9 mouse cellular contexts compared by ENCODE assay signal in genomic region chr2:109693178-109694115, GRCm38 (mm10). TPM values are rescaled to one million over a fixed set of nuclear protein-coding genes. Genes with fewer than 3 reads are reported as not detected.
A peak's percentile ranks its signal among the peaks of the same experiment; 100 is the strongest.
DNase-seq lines count a peak whose midpoint lies in the region; ATAC-seq and TF ChIP-seq lines count a peak whose summit lies in the region.
"Had no signal": no experiment of that assay in that cellular context is flagged by ENCODE, and none has a peak within 500 bp of the region (broad histone marks: within the 10 kb centered on the region; RNA-seq: fewer than 3 reads in every experiment).

No protein-coding gene starts in this region.

- no peaks in the 10 kb centered on the region for H3K4me1 ChIP-seq in intestine, postnatal 0 days (replicated peaks; ENCODE audit: control insufficient read depth, insufficient read depth, low read length)
- H3K4me1 ChIP-seq in midbrain, postnatal 0 days (ENCODE audit: insufficient read depth, low read length), result no peaks in the 10 kb centered on the region

- H3K36me3 ChIP-seq in intestine, postnatal 0 days (ENCODE audit: control insufficient read depth, insufficient read depth), result no peaks in the 10 kb centered on the region
- H3K36me3 ChIP-seq in midbrain, postnatal 0 days (ENCODE audit: insufficient read depth, low read length), result no peaks in the 10 kb centered on the region

- peak overlapping the region; percentile 48 for H3K4me3 ChIP-seq in intestine, postnatal 0 days (ENCODE audit: low read depth, low read length)
- peak overlapping the region; percentile 60 for H3K4me3 ChIP-seq in midbrain, postnatal 0 days (ENCODE audit: low read depth, low read length)

- peaks cover 35% of the 10 kb centered on the region for H3K27me3 ChIP-seq in intestine, postnatal 0 days (replicated peaks; ENCODE audit: control insufficient read depth, insufficient read depth, low read length)
- H3K27me3 ChIP-seq in midbrain, postnatal 0 days (ENCODE audit: insufficient read depth, low read length), result no peaks in the 10 kb centered on the region

- no peak overlapping the region for H3K27ac ChIP-seq in intestine, postnatal 0 days (ENCODE audit: low read depth, low read length)
- H3K27ac ChIP-seq in midbrain, postnatal 0 days (ENCODE audit: low read depth, low read length), result no peak overlapping the region

- ATAC-seq in intestine, postnatal 0 days, result no peak
- ATAC-seq in midbrain, postnatal 0 days (ENCODE audit: low FRiP score), result peak; percentile 75
- no peak for ATAC-seq in CD4-positive, CD25-positive, alpha-beta regulatory T cell, adult 4 months

- intact Hi-C loops in gastrocnemius, postnatal 36 days (cut with DNase I), result loop anchor here (5.0 to 10.0 kb wide), 2 partner anchors 816 to 1009 kb away; no protein-coding TSS in a partner anchor

- peak overlapping the region; percentile 64 for H3K4me2 ChIP-seq in intestine, postnatal 0 days (replicated peaks; ENCODE audit: low read depth)
- H3K4me2 ChIP-seq in midbrain, postnatal 0 days (ENCODE audit: low read depth, low read length, poor library complexity, severe bottlenecking), result peak overlapping the region; percentile 62

- under 1% methylated on average over 67 of the region's 67 CpGs for WGBS in intestine, postnatal 0 days
- WGBS in midbrain, postnatal 0 days, result under 1% methylated on average over 66 of the region's 67 CpGs

- H3K9ac ChIP-seq in intestine, postnatal 0 days (ENCODE audit: low read depth, low read length), result no peak overlapping the region
- peak overlapping the region; percentile 48 for H3K9ac ChIP-seq in midbrain, postnatal 0 days (replicated peaks; ENCODE audit: low read length, poor library complexity, severe bottlenecking)

- DNase-seq in gastrocnemius, adult 18-20 months (ENCODE audit: low spot score), result peak; percentile 4
- DNase-seq in gastrocnemius, adult 8-10 months (ENCODE audit: low spot score in 2 of 2), result no peak
- DNase-seq in cerebellum, adult 9-10 months, result peak; percentile 63
- DNase-seq in gastrocnemius, postnatal 36 days, result peak; percentile 9 to 19
- DNase-seq in liver, result peak; percentile 38
- peak; percentile 71 for DNase-seq in midbrain, postnatal 0 days (ENCODE audit: low spot score)

- H3K9me3 ChIP-seq in intestine, postnatal 0 days (ENCODE audit: control insufficient read depth), result no peaks in the 10 kb centered on the region
- H3K9me3 ChIP-seq in midbrain, postnatal 0 days (ENCODE audit: low read length), result no peaks in the 10 kb centered on the region

- peak; percentile 4; the same call in 1 of the 2 replicates for TF ChIP-seq CTCF in intestine, postnatal 0 days (IDR thresholded peaks at IDR 0.05; ENCODE audit: low read depth)
- TF ChIP-seq CTCF in midbrain, postnatal 0 days (IDR thresholded peaks at IDR 0.05), result no peak; the same call in 1 of the 2 replicates

RNA-seq across cellular contexts. Expression of gene Bdnf, which starts 18.9 kb away (rescaled TPM):
- under 1 TPM; 0.25 to 0.33 TPM for total RNA-seq in gastrocnemius, adult 18-20 months (2021)
- 1 to 10 TPM in 1 of 4 experiments, under 1 TPM in 3; 0.16 to 1.0 (median 0.59) TPM for total RNA-seq in gastrocnemius, adult 8-10 months (2022)
- under 1 TPM; 0.44 to 0.94 TPM for total RNA-seq in gastrocnemius, postnatal 36 days (2021)
- 1.6 and 1.7 TPM in 2 replicates for polyA plus RNA-seq in intestine, postnatal 0 days (2015; fragmentation: Nextera tagmentation; extraction: Ambion mirVana)
- 7.2 and 7.8 TPM in 2 replicates for total RNA-seq in midbrain, postnatal 0 days (2014; rRNA removed)
- 10.7 TPM in 2 replicates for polyA plus RNA-seq in midbrain, postnatal 0 days (2015; fragmentation: Nextera tagmentation; extraction: Ambion mirVana)
- not detected for polyA plus RNA-seq in CD4-positive, CD25-positive, alpha-beta regulatory T cell, adult 4 months (2017; shearing (Covaris generic))
- total RNA-seq: hematopoietic stem cell, adult 5-6 weeks had no signal

Comparison
In these comparisons a context has a peak if more than half of its experiments do, and no peak if none do; other contexts are left out.
1. DNase-seq: peak in gastrocnemius, adult 18-20 months (single experiment), cerebellum, adult 9-10 months (single experiment), gastrocnemius, postnatal 36 days (2 of 2), liver (single experiment) and midbrain, postnatal 0 days (single experiment); none in gastrocnemius, adult 8-10 months (0 of 2).